Mouse (Mus musculus) lung, postnatal 0 days (tissue): ENCODE results near the gene Pde4d. TPM values are rescaled to one million over a fixed set of nuclear protein-coding genes. Genes with fewer than 3 reads are reported as not detected.
A peak's percentile ranks its signal among the peaks of the same experiment; 100 is the strongest.

Experiments
- ATAC-seq: fragments of 200-750 bp; cut with Nextera tagmentation; 2 replicates; pipeline ENCODE4 v1.8.0; 2017; ENCODE audit warnings: moderate library complexity
- DNase-seq: peaks from one replicate; pipeline ENCODE4 v3.0.0-alpha.2; 2016; ENCODE audit warnings: low spot score
- H3K27ac ChIP-seq: fragments of 300-500 bp; sonication (generic); 2 replicates; pipeline ENCODE4 v1.5.1; 2014; ENCODE audit warnings: antibody characterized with exemption, mild to moderate bottlenecking, low read length, mixed read lengths
- H3K27me3 ChIP-seq: fragments of 300-500 bp; sonication (generic); replicated peaks from 2 replicates; pipeline ENCODE4 v1.6.1; 2014; ENCODE audit warnings: low read length, mixed read lengths; ENCODE audit not compliant: insufficient read depth
- H3K36me3 ChIP-seq: fragments of 300-500 bp; sonication (generic); 2 replicates; pipeline ENCODE4 v1.6.1; 2014; ENCODE audit warnings: low read length, mixed read lengths; ENCODE audit not compliant: insufficient read depth
- H3K4me1 ChIP-seq: fragments of 300-500 bp; sonication (generic); 2 replicates; pipeline ENCODE4 v1.6.1; 2014; ENCODE audit warnings: antibody characterized with exemption, low read depth, low read length, mixed read lengths; ENCODE audit not compliant: insufficient read depth
- H3K4me2 ChIP-seq: fragments of 300-500 bp; sonication (generic); replicated peaks from 2 replicates; pipeline ENCODE4 v1.6.1; 2014; ENCODE audit warnings: low read depth, mild to moderate bottlenecking, low read length, moderate library complexity, mixed read lengths
- H3K4me3 ChIP-seq: fragments of 300-500 bp; sonication (generic); 2 replicates; pipeline ENCODE4 v1.5.1; 2014; ENCODE audit warnings: low read depth, low read length
- H3K9ac ChIP-seq: fragments of 300-500 bp; sonication (generic); replicated peaks from 2 replicates; pipeline ENCODE4 v1.6.1; 2014; ENCODE audit warnings: low read depth, mild to moderate bottlenecking
- H3K9me3 ChIP-seq: fragments of 300-500 bp; sonication (generic); 2 replicates; pipeline ENCODE4 v1.6.1; 2016; ENCODE audit warnings: low read length, mixed read lengths
- CTCF ChIP-seq: IDR thresholded peaks from 2 replicates; pipeline ENCODE4 v1.5.1; 2016; ENCODE audit warnings: antibody characterized with exemption, mild to moderate bottlenecking
- EP300 ChIP-seq: IDR thresholded peaks from 2 replicates; pipeline ENCODE4 v1.6.1; 2016; ENCODE audit warnings: antibody characterized with exemption, mild to moderate bottlenecking, control low read depth
- WGBS: fragments of 180-500 bp; shearing (Covaris S2); extraction: QIAGEN DNeasy Blood & Tissue Kit; methylation state at CpG from one replicate; pipeline ENCODE4 v1.1.7; 2014; 5-methylcytosine and 5-hydroxymethylcytosine counted together
- polyA plus RNA-seq: library from polyadenylated mRNA; unstranded; fragments of >200 nt; fragmentation: Nextera tagmentation; extraction: Ambion mirVana; gene quantifications from 2 replicates; pipeline ENCODE4 v1.2.1, GENCODE M21; 2015

The Pde4d gene
- polyA plus RNA-seq, 1 experiment from 2014 or later: 19.7 TPM

GRCm38 (mm10) chr13:109474344-109474743, 1024.6 kb downstream of the Pde4d start:
- DNase-seq (no peak), ATAC-seq (no peak)

GRCm38 (mm10) chr13:109481446-109481845, 1031.7 kb downstream of the Pde4d start:
- Histone ChIP-seq H3K9ac (no peak overlapping the region), H3K27me3 (no peaks in the 10 kb centered on the region), H3K27ac (peak overlapping the region; percentile 43; the same call in 1 of the 2 replicates), H3K9me3 (no peaks in the 10 kb centered on the region), H3K36me3 (no peaks in the 10 kb centered on the region), H3K4me2 (no peak overlapping the region), H3K4me3 (no peak overlapping the region), H3K4me1 (no peaks in the 10 kb centered on the region)
- peak; percentile 99 for ATAC-seq
- TF ChIP-seq EP300: peak; percentile 92
- TF ChIP-seq CTCF: no peak
- DNase-seq: peak; percentile 94
- 25% methylated on average over 7 of the region's 7 CpGs for WGBS

More at GRCm38 (mm10) chr13:109474344-109474743, 1024.6 kb downstream of the Pde4d start:
- no peaks in the 10 kb centered on the region for H3K9me3 ChIP-seq
- TF ChIP-seq CTCF (no peak), EP300 (no peak)
- no peak overlapping the region for H3K4me2 ChIP-seq
- no peaks in the 10 kb centered on the region for H3K27me3 ChIP-seq
- no peaks in the 10 kb centered on the region for H3K4me1 ChIP-seq
- H3K27ac ChIP-seq: no peak overlapping the region
- no peaks in the 10 kb centered on the region for H3K36me3 ChIP-seq
- H3K4me3 ChIP-seq: no peak overlapping the region
- no peak overlapping the region for H3K9ac ChIP-seq

DNA sequence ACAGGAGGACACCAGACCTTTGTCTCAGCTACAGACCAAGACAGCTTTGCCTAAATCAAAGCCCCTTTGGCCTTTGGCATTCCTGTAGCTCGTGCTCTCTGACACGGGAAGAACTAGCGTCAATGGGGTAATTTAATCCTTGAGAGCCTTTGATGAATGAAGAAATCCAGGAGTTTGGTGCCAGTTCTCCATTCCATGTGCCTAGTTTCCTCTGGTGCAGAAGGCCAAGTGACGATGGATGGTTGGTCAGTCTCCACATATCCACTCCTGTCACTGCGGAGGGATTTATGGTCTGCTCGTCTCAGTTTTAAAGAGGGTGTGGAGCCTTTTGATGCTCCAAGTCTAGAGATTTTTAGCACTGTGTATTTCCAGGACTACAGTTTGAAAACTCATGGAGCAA, 1036.4 kb downstream of the Pde4d start:
- H3K9me3 ChIP-seq: no peaks in the 10 kb centered on the region
- no peaks in the 10 kb centered on the region for H3K4me1 ChIP-seq
- H3K27me3 ChIP-seq: no peaks in the 10 kb centered on the region
- H3K36me3 ChIP-seq: no peaks in the 10 kb centered on the region
- DNase-seq: no peak
- H3K4me3 ChIP-seq: no peak overlapping the region
- H3K27ac ChIP-seq: no peak overlapping the region
- no peak overlapping the region for H3K9ac ChIP-seq
- TF ChIP-seq CTCF: no peak
- ATAC-seq: no peak
- 63% methylated on average over 6 of the region's 6 CpGs for WGBS
- no peak overlapping the region for H3K4me2 ChIP-seq

DNA sequence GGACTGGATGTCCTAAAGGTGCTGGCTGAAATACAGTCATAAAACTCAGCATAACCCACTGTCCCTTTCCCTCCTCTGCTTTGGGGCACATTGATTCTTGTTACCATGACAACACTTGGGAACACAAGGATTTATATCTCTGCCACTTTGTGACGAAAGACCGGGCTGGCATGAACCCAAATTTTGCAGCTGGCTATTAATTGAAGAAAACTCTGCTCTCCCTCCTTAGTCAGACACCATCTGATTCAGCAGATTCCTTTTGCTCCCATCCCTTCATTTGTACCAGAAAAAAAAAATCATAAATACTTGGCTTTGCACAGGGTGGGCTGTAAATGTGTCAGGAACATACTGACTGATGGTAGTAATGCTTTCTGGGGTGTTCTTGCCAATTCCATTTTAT, 1037.6 kb downstream of the Pde4d start:
- Histone ChIP-seq H3K27me3 (no peaks in the 10 kb centered on the region), H3K4me1 (no peaks in the 10 kb centered on the region), H3K27ac (no peak overlapping the region), H3K9ac (no peak overlapping the region), H3K36me3 (no peaks in the 10 kb centered on the region), H3K4me2 (no peak overlapping the region), H3K4me3 (no peak overlapping the region), H3K9me3 (no peaks in the 10 kb centered on the region)
- ATAC-seq (no peak), DNase-seq (peak; percentile 38)
- WGBS: 43% methylated on average over 2 of the region's 2 CpGs
- no peak; the same call in 1 of the 2 replicates for TF ChIP-seq EP300
- no peak for TF ChIP-seq CTCF

- H3K9me3 ChIP-seq: no peaks in the 10 kb centered on the region
Measured at GRCm38 (mm10) chr13:109490853-109491252, 1041.1 kb downstream of the Pde4d start.

DNA sequence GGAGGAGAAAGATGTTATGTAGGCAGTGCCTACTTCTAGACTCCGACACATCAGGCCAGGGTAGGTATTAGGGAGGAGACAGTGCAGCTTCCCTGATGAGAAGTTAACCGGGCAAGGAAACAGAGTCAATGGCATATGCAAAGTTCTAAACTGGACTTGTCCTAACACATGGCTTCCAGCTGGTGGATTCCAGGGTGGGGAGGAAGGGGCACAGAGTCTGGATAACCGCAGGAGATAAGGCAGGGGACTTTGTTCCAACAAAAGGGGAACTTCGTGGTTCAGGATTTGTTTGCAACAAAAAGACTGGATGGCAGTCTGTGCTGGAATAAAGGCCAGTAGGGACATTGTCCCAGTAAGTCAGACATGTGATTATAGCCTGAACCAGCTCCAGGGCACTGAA, 1042.1 kb downstream of the Pde4d start:
- H3K4me3 ChIP-seq: no peak overlapping the region
- H3K4me2 ChIP-seq: no peak overlapping the region
- WGBS: 59% methylated on average over 4 of the region's 4 CpGs
- no peaks in the 10 kb centered on the region for H3K27me3 ChIP-seq
- no peaks in the 10 kb centered on the region for H3K9me3 ChIP-seq
- TF ChIP-seq CTCF (no peak), EP300 (no peak)
- no peak overlapping the region for H3K27ac ChIP-seq
- no peak overlapping the region for H3K9ac ChIP-seq
- DNase-seq (no peak), ATAC-seq (no peak)
- no peaks in the 10 kb centered on the region for H3K4me1 ChIP-seq
- no peaks in the 10 kb centered on the region for H3K36me3 ChIP-seq

More at GRCm38 (mm10) chr13:109490853-109491252, 1041.1 kb downstream of the Pde4d start:
- H3K4me3 ChIP-seq: no peak overlapping the region
- H3K36me3 ChIP-seq: no peaks in the 10 kb centered on the region
- no peak overlapping the region for H3K27ac ChIP-seq
- ATAC-seq (no peak), DNase-seq (no peak)
- no peaks in the 10 kb centered on the region for H3K4me1 ChIP-seq
- no peak overlapping the region for H3K9ac ChIP-seq
- H3K27me3 ChIP-seq: no peaks in the 10 kb centered on the region
- no peak for TF ChIP-seq EP300
- no peak for TF ChIP-seq CTCF
- H3K4me2 ChIP-seq: no peak overlapping the region
- WGBS: 71% methylated on average over 2 of the region's 2 CpGs

DNA sequence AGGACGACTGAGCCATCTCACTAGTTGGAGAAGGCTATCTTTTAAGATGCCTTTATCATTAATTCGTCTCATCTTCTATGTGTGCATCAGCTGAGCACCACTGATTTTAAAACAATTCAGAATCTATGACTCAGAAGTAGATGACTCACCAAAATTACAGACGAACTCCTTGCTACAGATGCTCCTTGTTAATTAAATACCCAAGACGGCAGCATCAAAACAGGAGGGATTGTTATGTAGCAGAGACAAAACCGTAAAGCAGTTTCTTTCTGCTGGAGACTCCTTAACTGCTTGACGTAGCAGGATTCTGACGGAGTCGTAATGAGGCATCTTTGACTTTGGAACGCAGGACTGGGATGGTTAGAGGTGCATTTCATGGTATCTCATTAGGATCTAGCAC, 1050.6 kb downstream of the Pde4d start:
- Histone ChIP-seq H3K36me3 (no peaks in the 10 kb centered on the region), H3K27ac (no peak overlapping the region), H3K9me3 (no peaks in the 10 kb centered on the region), H3K4me2 (no peak overlapping the region), H3K27me3 (no peaks in the 10 kb centered on the region), H3K9ac (no peak overlapping the region), H3K4me3 (no peak overlapping the region), H3K4me1 (no peaks in the 10 kb centered on the region)
- 77% methylated on average over 9 of the region's 9 CpGs for WGBS
- no peak for TF ChIP-seq EP300
- no peak for TF ChIP-seq CTCF
- no peak for DNase-seq
- ATAC-seq: no peak
